Mouse (Mus musculus): ENCODE measurements around the gene Dpm3.

DNA sequence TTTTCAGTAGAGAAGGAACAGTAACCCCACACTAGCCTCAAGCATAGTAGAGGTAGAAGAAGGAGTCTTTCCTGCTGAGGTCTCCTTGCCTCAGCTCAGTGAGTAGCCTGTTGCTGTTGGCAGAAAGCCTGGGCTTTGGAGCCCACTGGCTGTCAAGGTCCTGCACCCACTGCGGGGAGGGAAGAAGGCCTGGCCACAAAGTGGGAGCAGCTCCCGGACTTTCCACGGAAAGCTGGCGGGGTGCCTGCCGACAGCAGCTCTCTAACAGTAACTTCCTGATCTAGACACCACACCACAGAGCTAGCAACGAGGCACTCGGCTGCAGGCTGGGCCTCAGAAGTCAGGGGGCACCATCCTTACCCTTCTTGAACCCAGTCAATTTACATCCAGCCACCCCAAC is 48.4 kb upstream of the Dpm3 start:
- TF ChIP-seq CTCF (conservative IDR thresholded peaks at IDR 0.05 in 1 of 2, IDR thresholded peaks at IDR 0.05 in 1 of 2; ENCODE audit: low read depth in 2 of 2, low read length in 2 of 2) (no peak), POLR2A (IDR thresholded peaks at IDR 0.05; ENCODE audit: low read depth, low read length) (no peak), MEF2A (IDR thresholded peaks at IDR 0.05; ENCODE audit: borderline replicate concordance, low read depth, low read length) (no peak), POLR2AphosphoS2 (IDR thresholded peaks at IDR 0.05; ENCODE audit: low read depth, low read length) (no peak), USF1 (IDR thresholded peaks at IDR 0.05; ENCODE audit: low read depth, low read length) (no peak), JUND (conservative IDR thresholded peaks at IDR 0.05; ENCODE audit: low read depth, low read length) (no peak), EP300 (IDR thresholded peaks at IDR 0.05; ENCODE audit: low read length) (no peak), ZKSCAN1 (IDR thresholded peaks at IDR 0.05; ENCODE audit: borderline replicate concordance, low read depth, low read length) (no peak), MXI1 (IDR thresholded peaks at IDR 0.05; ENCODE audit: low read depth, low read length) (no peak)

All from CH12.LX (cell line).